Mouse (Mus musculus) mouse embryonic stem cell (cell line): ENCODE data around the gene Defb43.

Experiments
- in situ Hi-C, 2 experiments: fragments of 300-500 bp; cut with MboI; formaldehyde crosslinking; loops; 1 replicate in 1 of 2; 3 replicates in 1 of 2; pipeline ENCODE4 v1.14.3; 2019 to 2020; ENCODE audit warnings: low sequenced_read_pairs in 2 of 2, low pct_unique_long_range_greater_than_20kb in 1 of 2, mixed read lengths in 1 of 2; ENCODE audit not compliant: unreplicated experiment in 1 of 2

The Defb43 gene

GRCm38 (mm10) chr14:63011471-63011870 is at the start of gene Defb43:
Defb43 (plus strand) TSS chr14:63011771.
- in situ Hi-C loops, result no loop called here

GRCm38 (mm10) chr14:62963632-62964031 is 47.9 kb upstream of the Defb43 start:
- in situ Hi-C loops, result loop anchor here in 1 of 2 experiments (25.0 kb wide), 1 partner anchor 451 kb away; no protein-coding TSS in a partner anchor

- in situ Hi-C loops, result loop anchor here in 1 of 2 experiments (25.0 kb wide), 1 partner anchor 453 kb away; no protein-coding TSS in a partner anchor
Measured at GRCm38 (mm10) chr14:62965342-62965741, 46.2 kb upstream of the Defb43 start.

GRCm38 (mm10) chr14:62965811-62966520 is 45.6 kb upstream of the Defb43 start:
- in situ Hi-C loops, result loop anchor here in 1 of 2 experiments (25.0 kb wide), 1 partner anchor 454 kb away; no protein-coding TSS in a partner anchor

- in situ Hi-C loops, result no loop called here
Measured at GRCm38 (mm10) chr14:62975046-62975445, 36.5 kb upstream of the Defb43 start.

GRCm38 (mm10) chr14:62979815-62980214 is 31.8 kb upstream of the Defb43 start:
- in situ Hi-C loops, result no loop called here

- in situ Hi-C loops, result no loop called here
Measured at GRCm38 (mm10) chr14:62984410-62984809, 27.2 kb upstream of the Defb43 start, which contains the start of gene Defb48. Defb48 (minus strand) TSS chr14:62984510.

- in situ Hi-C loops, result no loop called here
Measured at GRCm38 (mm10) chr14:62991271-62991670, 20.3 kb upstream of the Defb43 start.

GRCm38 (mm10) chr14:62991849-62992510 is 19.6 kb upstream of the Defb43 start:
- in situ Hi-C loops, result no loop called here

GRCm38 (mm10) chr14:62997777-62998176 is 13.8 kb upstream of the Defb43 start, which contains the start of gene Defb47:
Defb47 (plus strand) TSS chr14:62998077.
- in situ Hi-C loops, result no loop called here

- in situ Hi-C loops, result no loop called here
Measured at GRCm38 (mm10) chr14:62998977-62999376, 12.6 kb upstream of the Defb43 start.

GRCm38 (mm10) chr14:63002588-63002987 is 9.0 kb upstream of the Defb43 start:
- in situ Hi-C loops, result no loop called here

- in situ Hi-C loops, result no loop called here
Measured at GRCm38 (mm10) chr14:63013082-63013481, 1.5 kb downstream of the Defb43 start.

GRCm38 (mm10) chr14:63014667-63015066 is 3.1 kb downstream of the Defb43 start:
- in situ Hi-C loops, result no loop called here

GRCm38 (mm10) chr14:63020524-63021156 is 9.1 kb downstream of the Defb43 start:
- in situ Hi-C loops, result no loop called here

- in situ Hi-C loops, result no loop called here
Measured at GRCm38 (mm10) chr14:63046691-63047090, 35.1 kb downstream of the Defb43 start, which contains the start of gene Defb42. Defb42 (plus strand) TSS chr14:63046991.

GRCm38 (mm10) chr14:63049910-63050370 is 38.4 kb downstream of the Defb43 start, which contains the start of gene Defb30:
Defb30 (minus strand) TSS chr14:63049960.
- in situ Hi-C loops, result loop anchor here in 1 of 2 experiments (25.0 kb wide), 1 partner anchor 312 kb away; no protein-coding TSS in a partner anchor

GRCm38 (mm10) chr14:63050769-63051168 is 39.2 kb downstream of the Defb43 start:
- in situ Hi-C loops, result loop anchor here in 1 of 2 experiments (25.0 kb wide), 1 partner anchor 312 kb away; no protein-coding TSS in a partner anchor

- in situ Hi-C loops, result loop anchor here in 1 of 2 experiments (25.0 kb wide), 1 partner anchor 308 kb away; no protein-coding TSS in a partner anchor
Measured at GRCm38 (mm10) chr14:63054729-63055128, 43.2 kb downstream of the Defb43 start.
